Mouse (Mus musculus) urinary bladder, adult 2 months (tissue): ENCODE data around the gene Ramp3. TPM values are rescaled to one million over a fixed set of nuclear protein-coding genes. Genes with fewer than 3 reads are reported as not detected.

Experiments used
- DNase-seq: peaks from one replicate; pipeline ENCODE4 v3.0.0; 2022; ENCODE audit warnings: low spot score
- polyA plus RNA-seq: library from polyadenylated mRNA; depleted of rRNA; stranded (reverse); fragments of >200 nt; gene quantifications from 2 replicates; pipeline ENCODE4 v1.2.3, GENCODE M21; 2012

The Ramp3 gene
- polyA plus RNA-seq, 1 experiment = 2.5 TPM

GRCm38 (mm10) chr11:6670826-6671225, 12.5 kb downstream of the Ramp3 start:
- DNase-seq = no peak

GRCm38 (mm10) chr11:6674701-6675100, 16.4 kb downstream of the Ramp3 start:
- DNase-seq = no peak

- no peak for DNase-seq
Observed at GRCm38 (mm10) chr11:6675402-6675801, 17.1 kb downstream of the Ramp3 start.

GRCm38 (mm10) chr11:6676641-6677040, 18.3 kb downstream of the Ramp3 start:
- DNase-seq = no peak

GRCm38 (mm10) chr11:6677530-6677929, 19.2 kb downstream of the Ramp3 start:
- DNase-seq = no peak

GRCm38 (mm10) chr11:6679694-6680396, 21.5 kb downstream of the Ramp3 start:
- no peak for DNase-seq

- DNase-seq = no peak
Observed at GRCm38 (mm10) chr11:6680397-6680818, 22.1 kb downstream of the Ramp3 start.

GRCm38 (mm10) chr11:6684741-6685140, 26.4 kb downstream of the Ramp3 start:
- no peak for DNase-seq

GRCm38 (mm10) chr11:6688888-6689287, 30.6 kb downstream of the Ramp3 start:
- DNase-seq = no peak

GRCm38 (mm10) chr11:6692341-6692740, 34.0 kb downstream of the Ramp3 start:
- DNase-seq = no peak

GRCm38 (mm10) chr11:6694114-6694513, 35.8 kb downstream of the Ramp3 start:
- no peak for DNase-seq

- DNase-seq = no peak
Observed at GRCm38 (mm10) chr11:6695176-6695575, 36.9 kb downstream of the Ramp3 start.

- DNase-seq = no peak
Observed at GRCm38 (mm10) chr11:6696551-6696950, 38.2 kb downstream of the Ramp3 start.

- DNase-seq = no peak
Observed at GRCm38 (mm10) chr11:6697751-6698150, 39.4 kb downstream of the Ramp3 start.

GRCm38 (mm10) chr11:6698281-6698680, 40.0 kb downstream of the Ramp3 start:
- DNase-seq = no peak

GRCm38 (mm10) chr11:6702258-6702657, 43.9 kb downstream of the Ramp3 start:
- DNase-seq = no peak

- DNase-seq = no peak
Observed at GRCm38 (mm10) chr11:6704851-6705250, 46.5 kb downstream of the Ramp3 start.

- no peak for DNase-seq
Observed at GRCm38 (mm10) chr11:6705516-6705915, 47.2 kb downstream of the Ramp3 start.

GRCm38 (mm10) chr11:6706796-6707195, 48.5 kb downstream of the Ramp3 start:
- DNase-seq = no peak

GRCm38 (mm10) chr11:6708437-6708836, 50.1 kb downstream of the Ramp3 start:
- DNase-seq = no peak

GRCm38 (mm10) chr11:6710409-6710808, 52.1 kb downstream of the Ramp3 start:
- no peak for DNase-seq

GRCm38 (mm10) chr11:6720746-6721145, 62.4 kb downstream of the Ramp3 start:
- no peak for DNase-seq

GRCm38 (mm10) chr11:6726921-6727320, 68.6 kb downstream of the Ramp3 start:
- peak; percentile 7 for DNase-seq
